Mouse (Mus musculus): ENCODE measurements around the gene Rtl5. TPM values are rescaled to one million over a fixed set of nuclear protein-coding genes. Genes with fewer than 3 reads are reported as not detected.

The Rtl5 gene
- total and polyA plus RNA-seq, 3 experiments: 7.7 to 8.6 (median 8.2) TPM

Other genes with a start within 250 kb of the Rtl5 start
- gene Nhsl2, start 221.9 kb downstream of the Rtl5 start, total RNA-seq (2021): 1 to 10 TPM; 2.9 to 8.4 TPM
- gene Nhsl2, start 221.9 kb downstream of the Rtl5 start, polyA plus RNA-seq (2012; rRNA removed): 2.5 and 6.9 TPM in 2 replicates
- 10 to 100 TPM; 65.5 to 72.8 TPM for gene Pin4, start 48.1 kb upstream of the Rtl5 start, total RNA-seq (2021)
- not detected in 2 replicates for gene Pin4, start 48.1 kb upstream of the Rtl5 start, polyA plus RNA-seq (2012; rRNA removed)
- gene Ercc6l, start 85.8 kb upstream of the Rtl5 start, total RNA-seq (2021): under 1 TPM; 0.28 to 0.63 TPM
- gene Ercc6l, start 85.8 kb upstream of the Rtl5 start, polyA plus RNA-seq (2012; rRNA removed): not detected in 2 replicates
- 1,000 to 10,000 TPM in 1 of 2 experiments, 100 to 1,000 TPM in 1; 708 to 1,084 TPM for gene Rps4x, start 118.1 kb upstream of the Rtl5 start, total RNA-seq (2021)
- gene Rps4x, start 118.1 kb upstream of the Rtl5 start, polyA plus RNA-seq (2012; rRNA removed): 48.9 and 54.2 TPM in 2 replicates
- 10 to 100 TPM in 1 of 2 experiments, 1 to 10 TPM in 1; 1.2 to 19.3 TPM for gene Cited1, start 180.9 kb upstream of the Rtl5 start, total RNA-seq (2021)
- 2.3 and 25.2 TPM in 2 replicates for gene Cited1, start 180.9 kb upstream of the Rtl5 start, polyA plus RNA-seq (2012; rRNA removed)